Mouse (Mus musculus) cerebellum, adult 8-10 months (tissue): ENCODE results near the gene Dbndd1.
"Not testable (repeated sequence)": the region's sequence is repeated elsewhere in the genome, so short reads cannot be mapped to it uniquely, and the experiment has no call there.

Experiments
- DNase-seq: peaks from one replicate; pipeline ENCODE4 v3.0.0; 2022

Gene Dbndd1

GRCm38 (mm10) chr8:123492898-123493297 is 22.4 kb downstream of the Dbndd1 start:
- no peak for DNase-seq

- DNase-seq = no peak
Measured at GRCm38 (mm10) chr8:123491280-123492075, 23.8 kb downstream of the Dbndd1 start.

- DNase-seq = no peak
Measured at GRCm38 (mm10) chr8:123482627-123483026, 32.6 kb downstream of the Dbndd1 start.

GRCm38 (mm10) chr8:123478456-123479218 is 36.6 kb downstream of the Dbndd1 start:
- peak; percentile 21 for DNase-seq

- peak; percentile 96 for DNase-seq
Measured at GRCm38 (mm10) chr8:123477737-123478258, 37.5 kb downstream of the Dbndd1 start, which contains the start of gene Afg3l1. Gene Afg3l1 (plus strand): TSS chr8:123477903.

- DNase-seq = no peak
Measured at GRCm38 (mm10) chr8:123476911-123477736, 38.1 kb downstream of the Dbndd1 start.

- not testable (repeated sequence) for DNase-seq
Measured at GRCm38 (mm10) chr8:123474549-123474948, 40.7 kb downstream of the Dbndd1 start.

- DNase-seq = not testable (repeated sequence)
Measured at GRCm38 (mm10) chr8:123472991-123473390, 42.3 kb downstream of the Dbndd1 start.

- DNase-seq = no peak
Measured at GRCm38 (mm10) chr8:123467476-123467875, 47.8 kb downstream of the Dbndd1 start.

GRCm38 (mm10) chr8:123463651-123464050 is 51.6 kb downstream of the Dbndd1 start:
- DNase-seq = no peak
